Mouse (Mus musculus): ENCODE data around the gene Krtap11-1. TPM values are rescaled to one million over a fixed set of nuclear protein-coding genes. Genes with fewer than 3 reads are reported as not detected.

Gene Krtap11-1
- total RNA-seq (2021) = not detected
- long read RNA-seq, experiment 1, transcript Krtap11-1-201 (1 exons, 1,008 nt) = major isoform, 8 of 8 reads
- long read RNA-seq, experiment 1, partial matches to known transcripts = 0 of 8 reads
- long read RNA-seq, experiment 1, other reads (novel, unspliced or antisense) = 0 of 8 reads
- long read RNA-seq, experiment 2 = 0 reads

DNA sequence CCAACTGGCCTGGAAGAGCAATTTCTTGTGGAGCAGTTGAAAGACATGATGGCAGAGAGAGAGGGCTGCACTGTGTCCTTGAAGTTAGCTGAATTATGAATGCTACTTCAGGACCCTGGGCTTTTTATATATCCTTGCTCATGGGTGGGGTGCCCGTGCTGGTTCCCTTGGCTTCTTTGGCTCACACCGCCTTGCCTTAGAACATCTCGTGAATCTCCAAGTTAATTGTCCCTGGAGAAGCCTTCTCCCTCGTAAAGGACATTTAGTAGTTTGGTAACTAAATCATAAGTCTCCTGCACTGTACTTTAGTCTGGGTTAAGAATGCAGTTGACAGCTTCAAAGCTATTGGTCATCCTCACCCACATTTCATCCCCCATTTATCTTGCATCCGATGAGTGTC lies at the start of gene Krtap11-1:
Krtap11-1 (minus strand) TSS at position 101 of the 400 bp plus-strand sequence.
- DNase-seq (ENCODE audit: low spot score in 2 of 2) = no peak

GRCm38 (mm10) chr16:89618190-89618589 lies 47.2 kb upstream of the Krtap11-1 start:
- DNase-seq (ENCODE audit: low spot score in 2 of 2) = no peak

DNA sequence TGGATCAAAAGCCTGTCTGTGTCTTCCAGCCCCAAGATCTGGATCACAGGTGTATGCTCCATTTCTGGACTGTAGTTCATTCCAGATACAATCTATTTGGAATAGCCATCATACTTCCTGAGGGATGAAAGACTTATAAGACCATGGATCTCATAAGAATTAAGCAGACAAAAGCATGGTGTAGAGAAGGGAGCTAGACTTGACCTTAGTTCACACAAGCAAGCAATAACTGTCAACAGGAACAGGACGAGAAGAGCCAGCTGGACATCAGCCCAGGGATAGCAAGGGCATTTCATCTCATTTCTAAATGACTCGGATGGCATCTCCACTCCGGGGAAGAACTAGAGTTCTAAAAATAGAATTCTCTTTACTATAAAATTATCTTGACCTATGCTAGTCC lies 46.3 kb upstream of the Krtap11-1 start:
- DNase-seq (ENCODE audit: low spot score in 2 of 2) = no peak

- no peak for DNase-seq (ENCODE audit: low spot score in 2 of 2)
Measured at GRCm38 (mm10) chr16:89613726-89614125, 42.7 kb upstream of the Krtap11-1 start.

DNA sequence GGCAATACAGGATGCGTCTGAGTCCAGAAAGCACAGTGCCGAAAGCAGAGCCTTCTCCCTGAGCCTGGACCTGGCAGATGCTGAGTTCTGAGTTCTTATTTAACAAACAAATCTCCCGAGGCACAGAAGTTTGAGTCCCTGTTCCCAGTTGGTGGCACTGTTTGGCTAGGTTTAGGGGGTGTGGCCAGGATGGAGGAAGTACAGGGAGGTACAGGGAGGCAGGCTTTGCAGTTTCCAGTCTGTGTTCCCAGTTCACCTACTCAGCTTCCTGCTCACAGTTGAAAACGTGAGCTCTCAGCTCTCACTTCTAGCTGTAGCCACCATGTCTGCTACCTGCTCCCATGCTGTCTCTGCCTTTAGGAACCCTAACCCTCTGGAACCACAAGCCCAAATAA lies 37.8 kb upstream of the Krtap11-1 start:
- no peak for DNase-seq (ENCODE audit: low spot score in 2 of 2)

DNA sequence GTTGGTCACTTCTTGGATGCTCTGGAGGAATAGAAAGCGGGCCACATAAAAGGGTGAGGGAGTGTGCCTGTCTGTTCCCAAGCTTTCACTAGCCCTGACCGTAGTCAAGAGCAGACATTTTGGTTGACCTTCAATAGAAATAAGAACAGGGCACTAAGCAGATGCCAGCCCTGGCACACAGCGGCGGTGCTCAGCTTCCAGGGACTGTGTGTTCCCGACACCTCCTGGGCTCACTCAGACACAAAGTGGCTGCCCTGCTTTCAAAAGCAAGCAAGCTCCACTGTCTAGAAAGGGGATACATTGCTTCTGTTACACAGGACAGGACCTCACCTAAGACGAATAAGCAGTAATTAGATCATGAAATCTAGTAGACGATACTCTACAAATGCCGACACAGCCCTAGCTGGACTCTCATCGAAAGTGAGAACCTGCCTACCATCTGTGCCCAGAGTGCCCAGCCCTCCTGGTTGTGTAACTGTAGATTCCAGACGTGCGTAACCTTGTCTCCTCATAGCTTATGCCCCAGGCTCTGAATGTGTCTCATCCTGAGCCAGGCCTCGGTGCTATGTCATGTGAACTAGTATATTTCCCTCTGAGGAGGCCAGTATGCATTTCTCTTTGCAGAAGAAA lies 37.3 kb upstream of the Krtap11-1 start:
- no peak for DNase-seq (ENCODE audit: low spot score in 2 of 2)

DNA sequence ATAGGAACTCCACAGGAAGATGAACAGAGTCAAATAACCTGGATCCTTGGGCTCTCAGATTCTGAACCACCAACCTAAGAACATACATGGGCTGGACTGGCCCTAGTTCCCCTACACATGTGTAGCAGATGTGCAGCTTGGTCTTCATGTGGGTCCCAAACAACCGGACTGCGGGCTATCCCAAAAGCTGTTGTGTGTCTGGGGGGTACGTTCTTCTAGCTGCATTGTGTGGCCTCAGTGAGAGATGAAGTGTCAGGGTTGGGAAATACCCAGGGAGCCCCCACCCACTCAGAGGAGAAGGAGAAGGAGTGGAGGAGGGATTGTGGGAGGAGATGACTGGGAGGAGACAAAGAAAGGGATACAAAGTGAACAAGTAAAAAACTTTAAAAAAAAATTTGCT lies 36.0 kb upstream of the Krtap11-1 start:
- no peak for DNase-seq (ENCODE audit: low spot score in 2 of 2)

GRCm38 (mm10) chr16:89587209-89587608 lies 16.2 kb upstream of the Krtap11-1 start:
- no peak for DNase-seq (ENCODE audit: low spot score in 2 of 2)

DNA sequence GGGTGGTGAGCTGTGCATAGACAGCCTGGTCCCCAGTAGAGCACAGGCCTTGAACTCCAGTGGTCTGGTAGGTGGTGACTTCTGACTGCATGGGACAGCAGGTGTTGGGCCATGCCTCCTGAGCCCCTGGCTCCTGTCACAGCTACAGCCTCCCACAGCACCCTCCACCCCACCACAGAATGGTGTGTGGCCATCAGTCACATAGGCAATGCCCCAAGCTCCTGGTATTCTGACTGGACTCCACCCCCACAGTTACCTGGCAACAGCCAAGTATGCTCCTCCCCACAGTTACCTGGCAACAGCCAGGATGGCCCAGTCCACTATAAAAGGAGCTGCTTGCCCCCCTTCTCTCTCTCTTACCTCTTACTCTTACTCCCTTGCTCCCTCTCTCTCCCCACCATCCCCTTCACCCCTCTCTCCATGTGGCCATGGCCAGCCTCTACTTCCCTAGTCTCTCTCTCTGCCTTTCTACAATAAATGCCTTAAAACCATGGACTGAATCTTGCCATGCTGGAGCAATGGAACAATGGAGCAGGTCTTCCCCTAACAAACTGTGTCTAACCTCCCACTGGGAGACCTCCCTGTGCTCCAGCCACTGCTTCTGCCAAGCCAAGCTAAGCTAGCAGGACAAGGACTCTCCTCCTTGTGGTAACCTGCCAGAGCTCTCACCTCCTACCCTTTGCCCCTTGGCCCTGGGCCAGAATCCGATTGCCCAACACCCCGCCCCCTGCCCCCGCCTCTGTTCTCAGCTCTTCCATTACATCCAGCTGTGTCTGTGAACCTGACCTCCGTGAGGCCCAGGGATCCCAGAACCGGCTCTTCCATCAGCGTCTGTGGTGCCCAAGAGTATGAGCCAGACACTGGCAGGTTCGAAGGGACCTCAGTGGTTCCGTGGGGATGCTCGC lies 14.9 kb upstream of the Krtap11-1 start:
- DNase-seq (ENCODE audit: low spot score in 2 of 2) = no peak

- no peak for DNase-seq (ENCODE audit: low spot score in 2 of 2)
Measured at GRCm38 (mm10) chr16:89581658-89582057, 10.7 kb upstream of the Krtap11-1 start.

- no peak for DNase-seq (ENCODE audit: low spot score in 2 of 2)
Measured at GRCm38 (mm10) chr16:89570516-89570915, 467 bp downstream of the Krtap11-1 start.

- DNase-seq (ENCODE audit: low spot score in 2 of 2) = no peak
Measured at GRCm38 (mm10) chr16:89569136-89569535, 1.8 kb downstream of the Krtap11-1 start.

- DNase-seq (ENCODE audit: low spot score in 2 of 2) = no peak
Measured at GRCm38 (mm10) chr16:89568141-89568540, 2.8 kb downstream of the Krtap11-1 start.

DNA sequence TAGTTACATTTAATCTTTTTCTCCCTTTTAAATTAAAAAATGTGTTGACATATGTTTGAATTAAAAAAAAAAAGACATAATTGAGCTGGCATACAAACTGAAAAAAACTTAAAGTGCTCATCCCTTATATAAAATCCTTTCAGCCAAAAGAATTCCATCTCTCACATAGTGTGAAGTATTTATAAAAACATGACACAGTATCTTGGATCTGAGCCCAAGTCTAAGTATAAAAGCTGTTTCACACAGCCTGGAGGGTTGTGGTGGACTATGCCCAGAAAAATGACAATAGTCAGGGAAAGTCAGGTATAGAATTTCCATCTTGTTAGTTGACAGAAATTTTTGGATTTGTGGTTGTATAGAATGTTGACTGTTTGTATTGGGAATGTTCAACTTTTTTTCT lies 20.7 kb downstream of the Krtap11-1 start:
- no peak for DNase-seq (ENCODE audit: low spot score in 2 of 2)

DNA sequence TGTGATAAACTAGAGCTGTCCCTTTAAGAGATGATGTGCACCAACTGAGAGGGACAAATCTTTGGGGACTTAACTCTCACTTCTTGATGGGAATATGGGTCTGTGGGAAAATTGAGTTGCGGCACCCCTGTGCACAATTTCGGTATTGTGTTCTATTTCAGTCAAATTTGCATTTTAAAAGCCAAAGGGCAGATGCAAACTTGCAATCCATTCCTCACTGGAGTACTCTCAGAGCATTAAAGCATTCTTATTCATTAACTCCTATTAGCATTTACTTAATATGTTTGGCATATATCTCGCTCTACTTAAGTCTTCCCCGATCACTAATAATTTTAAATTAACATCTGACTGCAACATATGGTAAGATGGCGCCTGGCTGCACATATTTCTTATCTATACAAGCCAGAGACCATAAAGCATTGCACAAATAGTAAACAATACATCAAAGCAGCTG lies 32.9 kb downstream of the Krtap11-1 start:
- no peak for DNase-seq (ENCODE audit: low spot score in 2 of 2)

- no peak for DNase-seq (ENCODE audit: low spot score in 2 of 2)
Measured at GRCm38 (mm10) chr16:89537349-89537748, 33.6 kb downstream of the Krtap11-1 start.

DNA sequence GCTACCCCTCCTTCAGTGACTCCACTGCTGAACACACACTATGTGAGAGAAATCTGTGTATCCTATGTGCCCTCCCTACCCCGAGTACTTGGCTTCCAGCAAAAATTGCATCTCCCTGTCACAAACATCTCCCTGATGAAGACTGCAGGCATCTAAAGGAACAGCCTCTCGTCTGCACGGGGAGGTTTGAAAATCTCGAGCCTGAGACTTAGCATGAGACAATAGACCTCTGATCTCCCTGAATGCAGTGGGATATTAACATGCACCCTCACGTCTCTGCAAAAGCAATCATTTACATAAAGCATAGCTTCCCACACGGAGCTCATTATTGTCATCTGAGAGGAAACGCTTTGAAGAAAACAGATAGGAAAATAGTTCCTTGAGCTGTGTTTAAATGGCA lies 40.4 kb downstream of the Krtap11-1 start:
- DNase-seq (ENCODE audit: low spot score in 2 of 2) = no peak

DNA sequence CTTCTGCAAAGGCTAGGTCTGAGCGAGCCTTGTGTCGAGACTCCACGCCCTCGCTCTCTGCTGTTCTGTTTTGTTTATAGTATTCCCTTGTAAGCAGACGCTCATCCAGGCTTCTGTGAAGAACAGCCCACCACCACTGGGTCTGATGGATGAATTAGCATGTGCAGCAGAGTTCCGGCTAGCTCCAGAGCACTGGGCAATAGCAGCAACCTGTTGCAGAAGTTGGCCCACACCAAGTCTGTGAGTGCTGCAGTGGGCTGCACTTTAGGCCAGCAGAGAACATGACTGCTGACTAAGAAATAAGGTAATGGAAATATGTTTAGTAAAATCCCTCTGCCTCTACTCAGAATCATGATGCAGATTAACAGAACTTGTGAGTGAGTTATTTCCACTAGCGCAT lies 41.1 kb downstream of the Krtap11-1 start:
- DNase-seq (ENCODE audit: low spot score in 2 of 2) = no peak

DNA sequence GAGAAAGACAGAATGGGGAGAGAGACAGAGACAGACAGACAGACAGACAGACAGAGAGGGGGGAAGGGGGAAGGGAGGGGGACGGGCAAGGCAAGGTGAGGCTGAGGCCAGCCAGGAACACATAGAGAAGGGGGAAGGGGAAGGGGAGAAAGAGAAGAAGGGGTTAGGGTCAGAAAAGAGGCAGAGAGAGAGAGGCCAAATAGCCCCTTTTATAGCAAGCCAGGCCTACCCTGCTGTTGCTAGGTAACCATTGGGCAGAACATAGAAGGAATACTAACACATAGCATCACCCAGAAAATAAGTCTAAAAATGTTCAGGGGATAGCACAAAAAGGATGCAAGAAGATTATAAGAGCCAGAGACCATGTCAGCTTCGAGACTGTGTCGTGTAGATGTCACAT lies 42.6 kb downstream of the Krtap11-1 start:
- no peak for DNase-seq (ENCODE audit: low spot score in 2 of 2)

GRCm38 (mm10) chr16:89520996-89521395 lies 50.0 kb downstream of the Krtap11-1 start:
- DNase-seq (ENCODE audit: low spot score in 2 of 2) = no peak

DNA sequence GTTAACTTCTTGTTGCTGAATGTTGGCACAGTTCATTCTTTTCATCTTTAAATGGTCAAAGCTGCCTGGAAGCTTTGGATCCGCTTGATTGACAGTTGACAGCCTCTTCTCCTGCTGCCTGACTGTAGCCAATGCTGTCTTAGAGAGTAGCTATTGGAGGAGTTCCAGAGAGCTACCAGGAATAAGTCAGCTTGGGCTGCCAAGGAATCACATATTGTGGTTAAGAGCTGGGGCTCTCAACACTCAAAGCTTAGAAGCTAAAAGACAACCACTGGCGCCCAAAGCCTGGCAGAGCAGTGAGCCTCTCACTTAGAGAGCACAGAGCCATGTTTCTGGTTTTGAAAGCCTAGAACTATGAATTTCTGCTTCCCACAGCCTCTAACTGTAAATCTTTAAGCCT lies 50.4 kb downstream of the Krtap11-1 start:
- no peak for DNase-seq (ENCODE audit: low spot score in 2 of 2)
